Comparison of ENCODE assay signal across 8 mouse cellular contexts in the genomic region with DNA sequence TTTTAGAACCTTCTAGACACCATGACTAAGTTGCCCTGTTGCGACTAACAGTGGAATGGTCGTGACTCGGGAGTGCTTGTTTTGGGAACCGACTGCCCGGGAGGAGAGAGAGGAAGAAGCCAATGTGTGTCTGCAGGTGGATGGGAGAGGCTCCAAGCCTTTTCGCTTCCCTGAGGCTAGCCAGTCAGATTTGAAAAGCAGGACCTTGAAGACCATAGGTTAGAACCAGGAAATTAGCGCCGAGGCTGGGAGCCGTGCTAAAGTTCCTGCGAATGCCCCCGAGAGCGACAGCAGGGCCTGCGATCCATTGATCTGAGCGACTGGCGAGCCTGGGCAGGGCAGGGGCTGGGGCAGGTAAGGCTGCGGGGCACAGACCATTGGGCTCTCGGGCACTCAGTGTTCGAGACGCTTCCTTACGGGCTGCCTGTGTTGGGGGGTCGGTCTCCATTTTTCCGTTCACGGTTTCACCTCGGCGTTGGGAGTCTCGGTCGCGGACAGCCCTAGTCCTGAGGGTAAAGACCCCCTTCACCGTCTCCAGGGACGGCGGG. TPM values are rescaled to one million over a fixed set of nuclear protein-coding genes. Genes with fewer than 3 reads are reported as not detected.
A peak's percentile ranks its signal among the peaks of the same experiment; 100 is the strongest.
DNase-seq lines count a peak whose midpoint lies in the region; ATAC-seq and TF ChIP-seq lines count a peak whose summit lies in the region.

A gene (plus strand): TSS at position 51 of the 548 bp plus-strand sequence.

- WGBS in heart, embryonic 14.5 days, result 2% methylated on average over 31 of the region's 31 CpGs
- 3% methylated on average over 31 of the region's 31 CpGs for WGBS in liver, embryonic 14.5 days (ENCODE audit: insufficient replicate concordance)
- WGBS in neural tube, embryonic 12.5 days, result 1% methylated on average over 31 of the region's 31 CpGs
- WGBS in thymus, adult 2 months, result 8% methylated on average over 31 of the region's 31 CpGs

- peak; percentile 51 for DNase-seq in CD4-positive, CD25-positive, alpha-beta regulatory T cell, adult 2 months (ENCODE audit: low read depth, low spot score)
- peak; percentile 67 for DNase-seq in adrenal gland, postnatal 14 days
- peak; percentile 70 for DNase-seq in kidney, postnatal 10 days
- DNase-seq in liver, embryonic 14.5 days (ENCODE audit: low read depth in 3 of 3, low spot score in 3 of 3), result no peak
- peak; percentile 49 for DNase-seq in thymus, adult 2 months

- H3K4me3 ChIP-seq in embryonic fibroblast, embryonic 13.5 days (ENCODE audit: insufficient read depth, low read length), result peak within 1 kb of the TSS; percentile 50
- H3K4me3 ChIP-seq in heart, embryonic 14.5 days (ENCODE audit: control insufficient read depth in 1 of 2, insufficient read depth in 1 of 2, low read depth in 1 of 2, low read length in 2 of 2), result peak within 1 kb of the TSS; percentile 63 to 81
- peak within 1 kb of the TSS; percentile 81 to 84 for H3K4me3 ChIP-seq in liver, embryonic 14.5 days (ENCODE audit: insufficient read depth in 1 of 2, low read depth in 2 of 2, low read length in 2 of 2)
- H3K4me3 ChIP-seq in neural tube, embryonic 12.5 days, result peak within 1 kb of the TSS; percentile 69
- peak within 1 kb of the TSS; percentile 95 for H3K4me3 ChIP-seq in thymus, adult 2 months (ENCODE audit: control insufficient read depth, insufficient read depth, low read length)

- H3K27ac ChIP-seq in embryonic fibroblast, embryonic 13.5 days (ENCODE audit: insufficient read depth, low read length), result peak within 1 kb of the TSS; percentile 12; the same call in 1 of the 2 replicates
- H3K27ac ChIP-seq in heart, embryonic 14.5 days (replicated peaks in 1 of 2; ENCODE audit: control insufficient read depth in 1 of 2, insufficient read depth in 1 of 2, low read depth in 2 of 2, low read length in 2 of 2), result peak within 1 kb of the TSS; percentile 60 to 96
- peak within 1 kb of the TSS; percentile 53 for H3K27ac ChIP-seq in liver, embryonic 14.5 days
- peak within 1 kb of the TSS; percentile 59 for H3K27ac ChIP-seq in neural tube, embryonic 12.5 days
- H3K27ac ChIP-seq in thymus, adult 2 months (ENCODE audit: control insufficient read depth, insufficient read depth, low read length), result no peak within 1 kb of the TSS

- no peak for ATAC-seq in heart, embryonic 14.5 days (ENCODE audit: insufficient number of reproducible peaks, insufficient read depth, low FRiP score, low read depth)
- ATAC-seq in liver, embryonic 14.5 days (ENCODE audit: insufficient read depth), result no peak
- ATAC-seq in neural tube, embryonic 12.5 days (ENCODE audit: low FRiP score, low read depth), result no peak

- H3K9ac ChIP-seq in heart, embryonic 14.5 days (ENCODE audit: low read length), result peak within 1 kb of the TSS; percentile 90
- H3K9ac ChIP-seq in liver, embryonic 14.5 days (replicated peaks), result peak within 1 kb of the TSS; percentile 88
- H3K9ac ChIP-seq in neural tube, embryonic 12.5 days, result peak within 1 kb of the TSS; percentile 91

- H3K9me3 ChIP-seq in heart, embryonic 14.5 days (ENCODE audit: control insufficient read depth, low read length), result no peaks in the 10 kb centered on the region
- no peaks in the 10 kb centered on the region for H3K9me3 ChIP-seq in liver, embryonic 14.5 days (ENCODE audit: control insufficient read depth, low read length)
- H3K9me3 ChIP-seq in neural tube, embryonic 12.5 days, result no peaks in the 10 kb centered on the region

- no peaks in the 10 kb centered on the region for H3K4me1 ChIP-seq in embryonic fibroblast, embryonic 13.5 days (ENCODE audit: control insufficient read depth, insufficient read depth, low read length)
- H3K4me1 ChIP-seq in heart, embryonic 14.5 days (ENCODE audit: control insufficient read depth in 2 of 2, insufficient read depth in 2 of 2, low read length in 2 of 2), result peaks cover 5 to 14% of the 10 kb centered on the region in 2 experiments
- peaks cover 7 to 14% of the 10 kb centered on the region in 2 experiments; a peak in 3 of 4 replicates for H3K4me1 ChIP-seq in liver, embryonic 14.5 days (replicated peaks; ENCODE audit: control insufficient read depth in 2 of 2, insufficient read depth in 2 of 2, low read length in 1 of 2)
- peaks cover 14% of the 10 kb centered on the region for H3K4me1 ChIP-seq in neural tube, embryonic 12.5 days
- H3K4me1 ChIP-seq in thymus, adult 2 months (replicated peaks; ENCODE audit: control insufficient read depth, insufficient read depth, low read length), result peaks cover 7% of the 10 kb centered on the region

- TF ChIP-seq CTCF in embryonic fibroblast, embryonic 13.5 days (IDR thresholded peaks at IDR 0.05; ENCODE audit: borderline replicate concordance, insufficient read depth, low read length), result no peak
- TF ChIP-seq CTCF in liver, embryonic 14.5 days (IDR thresholded peaks at IDR 0.05; ENCODE audit: low read depth), result no peak; the same call in 1 of the 2 replicates
- no peak for TF ChIP-seq CTCF in thymus, adult 2 months (IDR thresholded peaks at IDR 0.05; ENCODE audit: borderline replicate concordance, control insufficient read depth, extremely low read depth, insufficient read depth, low read length, poor library complexity)

- no peak for TF ChIP-seq EP300 in liver, embryonic 14.5 days (IDR thresholded peaks at IDR 0.05; ENCODE audit: low read depth)

- TF ChIP-seq POLR2A in embryonic fibroblast, embryonic 13.5 days (IDR thresholded peaks at IDR 0.05; ENCODE audit: low read depth, low read length), result no peak
- TF ChIP-seq POLR2A in thymus, adult 2 months (IDR thresholded peaks at IDR 0.05; ENCODE audit: control insufficient read depth, extremely low read depth, insufficient read depth, low read length, poor library complexity), result no peak

- no peaks in the 10 kb centered on the region for H3K36me3 ChIP-seq in heart, embryonic 14.5 days (ENCODE audit: control insufficient read depth, insufficient read depth, low read length)
- H3K36me3 ChIP-seq in liver, embryonic 14.5 days (replicated peaks; ENCODE audit: control insufficient read depth, insufficient read depth, low read depth), result no peaks in the 10 kb centered on the region
- H3K36me3 ChIP-seq in neural tube, embryonic 12.5 days, result no peaks in the 10 kb centered on the region
- H3K36me3 ChIP-seq in thymus, adult 2 months (ENCODE audit: control insufficient read depth, insufficient read depth, low read length), result no peaks in the 10 kb centered on the region

- H3K27me3 ChIP-seq in heart, embryonic 14.5 days (ENCODE audit: control insufficient read depth, insufficient read depth, low read length), result no peaks in the 10 kb centered on the region
- H3K27me3 ChIP-seq in liver, embryonic 14.5 days (ENCODE audit: control insufficient read depth, insufficient read depth, low read length), result no peaks in the 10 kb centered on the region
- no peaks in the 10 kb centered on the region for H3K27me3 ChIP-seq in neural tube, embryonic 12.5 days (replicated peaks)
- H3K27me3 ChIP-seq in thymus, adult 2 months (ENCODE audit: control insufficient read depth, insufficient read depth, low read length), result no peaks in the 10 kb centered on the region

- peak within 1 kb of the TSS; percentile 91 for H3K4me2 ChIP-seq in heart, embryonic 14.5 days (ENCODE audit: low read length)
- peak within 1 kb of the TSS; percentile 97 for H3K4me2 ChIP-seq in liver, embryonic 14.5 days (ENCODE audit: low read depth)
- peak within 1 kb of the TSS; percentile 98 for H3K4me2 ChIP-seq in neural tube, embryonic 12.5 days (replicated peaks)

RNA-seq across cellular contexts. Expression of the gene that starts here (rescaled TPM):
- 51.0 and 53.6 TPM in 2 replicates for total RNA-seq in adrenal gland, postnatal 14 days (2021)
- polyA plus RNA-seq in embryonic fibroblast, embryonic 13.5 days (2011; ENCODE audit: insufficient read length, low read depth, missing spikeins), result 9.7 and 14.4 TPM in 2 replicates
- polyA plus RNA-seq in heart, embryonic 14.5 days (2014; fragmentation: Nextera tagmentation; extraction: Ambion mirVana), result 16.4 and 17.4 TPM in 2 replicates
- 4.1 and 5.9 TPM in 2 replicates for polyA plus RNA-seq in liver, embryonic 14.5 days (2012; rRNA removed)
- polyA plus RNA-seq in liver, embryonic 14.5 days (2014; fragmentation: Nextera tagmentation; extraction: Ambion mirVana), result 4.9 TPM in 2 replicates
- polyA plus RNA-seq in neural tube, embryonic 12.5 days (2016; fragmentation: Nextera tagmentation; extraction: Ambion mirVana), result 85.5 and 93.6 TPM in 2 replicates
- 23.7 and 24.8 TPM in 2 replicates for polyA plus RNA-seq in thymus, adult 2 months (2012; rRNA removed)

Comparison
In these comparisons a context has a peak if more than half of its experiments do, and no peak if none do; other contexts are left out.
1. DNase-seq: peak in CD4-positive, CD25-positive, alpha-beta regulatory T cell, adult 2 months (single experiment), adrenal gland, postnatal 14 days (single experiment), kidney, postnatal 10 days (single experiment) and thymus, adult 2 months (single experiment); none in liver, embryonic 14.5 days (0 of 3).
2. Peak in every context shown above with its lines, with median percentiles within 50 percentile points of each other: H3K4me3 ChIP-seq, H3K4me2 ChIP-seq and H3K9ac ChIP-seq.